Mouse (Mus musculus): ENCODE data around the gene March7.
A peak's percentile ranks its signal among the peaks of the same experiment; 100 is the strongest.

Gene March7

DNA sequence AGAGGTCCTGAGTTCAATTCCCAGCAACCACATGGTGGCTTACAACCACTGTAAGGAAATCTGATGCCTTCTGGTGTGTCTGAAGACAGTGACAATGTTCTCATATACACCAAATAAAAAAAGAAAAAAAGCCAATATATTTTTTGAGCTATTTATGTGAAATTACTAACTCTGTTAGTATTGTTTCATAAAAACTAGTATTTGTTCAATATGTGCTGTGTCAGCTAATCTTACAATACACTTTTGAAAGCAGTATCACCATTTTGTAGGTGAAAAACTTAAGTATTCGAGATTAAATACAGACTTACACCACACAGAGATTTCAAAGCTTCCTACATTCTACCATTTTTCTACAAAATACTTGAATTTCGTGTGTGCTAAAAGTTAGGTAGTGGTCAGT lies 5.0 kb downstream of the March7 start:
- no peak for DNase-seq (ENCODE audit: low read depth)

- DNase-seq (ENCODE audit: low read depth) = no peak
Measured at GRCm38 (mm10) chr2:60216547-60217153, 7.0 kb downstream of the March7 start.

- no peak for DNase-seq (ENCODE audit: low read depth)
Measured at GRCm38 (mm10) chr2:60217620-60218019, 7.9 kb downstream of the March7 start.

GRCm38 (mm10) chr2:60221236-60221635 lies 11.5 kb downstream of the March7 start:
- no peak for DNase-seq (ENCODE audit: low read depth)

GRCm38 (mm10) chr2:60221954-60222353 lies 12.3 kb downstream of the March7 start:
- DNase-seq (ENCODE audit: low read depth) = no peak

DNA sequence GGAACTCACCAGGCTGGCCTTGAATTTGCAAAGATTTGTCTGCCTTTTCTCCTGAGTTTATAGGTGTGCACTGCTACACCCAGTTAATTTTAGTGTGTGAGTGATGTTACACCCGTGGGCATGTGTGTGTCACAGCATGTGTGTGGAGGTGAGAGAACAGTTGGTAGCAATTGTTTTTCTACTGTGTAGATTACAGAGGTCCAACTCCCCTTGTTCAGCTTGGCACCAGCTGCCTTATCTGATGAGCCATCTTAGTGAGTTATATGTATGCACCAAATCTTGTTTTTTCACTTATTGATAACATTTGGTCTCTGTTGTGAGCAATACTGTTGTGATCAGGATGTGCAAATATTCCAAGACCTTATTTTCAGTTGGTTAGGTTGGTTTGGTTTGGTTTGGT lies 13.8 kb downstream of the March7 start:
- DNase-seq (ENCODE audit: low read depth) = no peak

DNA sequence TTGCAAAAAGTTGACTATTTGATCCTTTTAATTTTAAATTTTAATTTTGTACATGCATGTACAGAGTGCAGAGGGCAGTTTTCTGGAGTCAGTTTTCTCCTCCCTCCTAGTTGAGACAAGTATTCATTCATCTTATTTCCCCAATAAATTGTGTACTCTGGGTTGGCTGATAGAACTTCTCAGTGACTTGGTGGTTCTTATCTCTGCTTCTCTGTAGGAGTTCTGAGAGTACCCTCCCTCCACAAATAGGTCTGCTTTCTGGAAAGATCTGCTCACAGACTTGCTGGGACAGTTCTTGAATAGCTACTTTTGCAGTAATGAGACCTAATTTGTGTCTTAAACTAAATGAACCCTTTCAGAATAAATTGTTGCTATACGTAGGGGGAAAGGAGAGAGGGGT lies 18.8 kb downstream of the March7 start:
- DNase-seq (ENCODE audit: low read depth) = no peak

DNA sequence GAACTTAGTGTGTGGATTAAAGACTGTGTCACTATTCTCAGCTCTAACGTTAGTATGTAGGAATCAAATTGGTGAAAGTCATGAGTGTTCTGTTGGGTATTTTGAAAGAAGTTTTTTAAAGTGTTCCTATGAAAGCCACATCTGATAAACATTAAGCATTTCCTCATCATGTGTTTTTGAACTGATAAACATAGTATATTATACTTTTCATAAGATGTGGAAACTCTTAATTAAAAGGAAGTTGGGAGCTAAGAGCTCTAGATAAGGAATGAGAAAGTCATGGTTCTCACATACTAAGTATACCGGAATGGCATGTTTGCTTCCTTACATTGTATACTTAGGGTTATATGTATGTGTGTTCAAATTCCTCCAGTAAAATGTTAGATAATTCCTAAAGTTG lies 20.7 kb downstream of the March7 start:
- DNase-seq (ENCODE audit: low read depth) = no peak

DNA sequence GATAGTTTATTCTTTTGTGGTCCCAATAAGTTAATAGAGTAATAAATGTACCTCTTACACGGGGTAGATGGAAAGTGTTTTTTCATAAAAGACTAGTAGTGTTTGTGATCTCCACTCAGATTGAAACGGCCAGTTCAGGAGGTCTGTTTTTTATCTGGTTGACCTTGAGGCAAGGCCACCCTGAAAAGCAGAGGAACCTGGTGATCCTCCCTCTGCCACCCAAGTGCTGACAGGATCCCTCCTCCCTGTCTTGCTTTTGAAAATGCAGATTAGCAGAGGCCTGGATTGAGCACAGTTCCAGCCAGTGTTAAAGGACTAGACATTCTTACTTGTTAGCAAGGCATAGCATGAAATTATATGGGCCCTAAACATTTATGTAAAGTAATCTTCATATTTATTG lies 23.5 kb downstream of the March7 start:
- no peak for DNase-seq (ENCODE audit: low read depth)

DNA sequence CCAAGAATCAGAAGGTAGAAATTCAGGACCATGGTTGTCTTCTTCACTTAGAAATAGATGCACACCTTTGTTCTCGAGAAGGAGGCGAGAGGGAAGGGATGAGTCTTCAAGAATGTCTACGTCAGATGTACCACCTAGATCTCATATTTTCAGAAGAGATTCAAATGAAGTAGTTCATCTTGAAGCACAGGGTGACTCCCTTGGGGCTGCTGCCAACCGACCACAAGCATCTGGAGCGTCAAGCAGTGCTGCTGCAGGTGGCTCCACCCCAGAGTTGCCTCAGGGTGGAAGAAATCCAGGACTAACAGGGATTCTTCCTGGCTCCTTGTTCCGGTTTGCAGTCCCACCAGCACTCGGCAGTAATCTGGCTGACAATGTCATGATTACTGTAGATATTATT lies 24.8 kb downstream of the March7 start:
- no peak for DNase-seq (ENCODE audit: low read depth)

- no peak for DNase-seq (ENCODE audit: low read depth)
Measured at GRCm38 (mm10) chr2:60252782-60253181, 43.1 kb downstream of the March7 start.

- no peak for DNase-seq (ENCODE audit: low read depth)
Measured at GRCm38 (mm10) chr2:60253506-60253905, 43.8 kb downstream of the March7 start.

DNA sequence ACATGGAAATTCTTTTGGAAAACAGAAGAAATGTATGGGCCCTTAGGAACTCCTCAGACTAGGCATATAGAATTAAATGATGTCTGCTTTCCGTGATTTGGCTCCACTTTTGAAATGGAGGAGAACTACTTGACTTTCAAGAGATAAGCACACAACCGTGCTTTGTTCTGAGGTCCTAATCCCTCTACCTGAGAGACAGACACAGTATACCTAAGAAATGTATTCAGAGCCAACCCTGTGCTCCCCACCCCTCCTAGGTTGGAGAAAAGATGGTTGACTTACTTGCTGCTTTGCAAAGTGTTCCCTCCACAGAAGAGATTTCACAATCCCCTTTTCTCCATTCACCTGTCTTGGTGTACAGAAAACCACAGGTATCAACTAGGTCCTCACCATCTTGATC lies 47.1 kb downstream of the March7 start:
- no peak for DNase-seq (ENCODE audit: low read depth)

GRCm38 (mm10) chr2:60259186-60259585 lies 49.5 kb downstream of the March7 start:
- no peak for DNase-seq (ENCODE audit: low read depth)

DNA sequence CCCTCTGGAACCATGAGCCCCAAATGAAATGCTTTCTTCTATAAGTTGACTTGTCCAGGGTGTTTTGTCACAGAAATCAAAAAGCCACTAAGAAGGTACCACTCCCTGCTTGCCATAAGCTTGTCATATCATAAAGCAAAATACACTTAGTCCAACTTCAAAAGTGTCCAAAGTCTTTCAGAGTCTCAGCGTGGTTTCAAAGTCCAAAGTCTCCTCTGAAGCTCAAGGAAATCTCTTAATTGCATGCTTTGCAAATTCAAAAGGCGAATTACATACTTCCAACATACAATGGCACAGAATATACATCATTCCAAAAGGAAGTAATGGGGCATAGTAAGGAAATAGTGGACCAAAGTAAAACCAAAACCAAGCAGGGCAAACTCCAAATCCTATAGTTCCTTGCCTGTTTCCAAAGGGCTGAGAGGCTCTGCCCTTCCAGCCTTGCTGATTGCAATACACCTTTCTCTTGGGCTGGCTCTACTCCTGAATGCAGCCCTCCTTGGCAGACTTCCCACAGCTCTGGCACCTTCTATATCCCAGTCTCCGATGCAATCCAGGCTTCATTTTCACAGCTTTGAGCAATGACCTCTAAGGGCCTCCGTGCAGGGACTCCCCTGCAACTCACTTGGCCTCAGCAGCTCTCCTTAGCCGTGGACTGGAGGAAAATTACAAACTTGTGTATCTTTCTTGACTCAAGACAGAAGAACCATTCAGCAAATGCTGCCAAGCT lies 51.1 kb downstream of the March7 start:
- no peak for DNase-seq (ENCODE audit: low read depth)

- DNase-seq (ENCODE audit: low read depth) = no peak
Measured at GRCm38 (mm10) chr2:60267567-60267966, 57.9 kb downstream of the March7 start.

- no peak for DNase-seq (ENCODE audit: low read depth)
Measured at GRCm38 (mm10) chr2:60269856-60270479, 60.3 kb downstream of the March7 start.

GRCm38 (mm10) chr2:60278627-60279026 lies 68.9 kb downstream of the March7 start:
- peak; percentile 93 for DNase-seq (ENCODE audit: low read depth)

DNA sequence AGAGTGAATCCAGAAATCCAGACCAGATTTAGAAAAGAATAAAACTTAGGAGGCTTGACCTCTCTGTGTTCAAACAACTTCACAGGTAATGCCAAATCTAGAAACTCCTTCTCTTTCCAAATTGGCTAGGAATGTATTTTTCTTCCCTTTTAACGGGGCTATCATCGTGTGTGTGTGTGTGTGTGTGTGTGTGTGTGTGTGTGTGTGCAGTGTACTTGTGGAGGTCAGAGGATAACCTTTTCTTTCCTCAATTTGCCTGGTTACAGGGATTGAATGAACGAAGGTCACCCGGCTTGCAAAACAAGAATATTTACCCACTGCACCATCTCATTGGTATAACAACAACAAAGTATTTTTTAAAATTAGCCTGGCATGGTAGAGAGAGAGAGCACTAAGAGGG lies 72.9 kb downstream of the March7 start:
- no peak for DNase-seq (ENCODE audit: low read depth)

DNA sequence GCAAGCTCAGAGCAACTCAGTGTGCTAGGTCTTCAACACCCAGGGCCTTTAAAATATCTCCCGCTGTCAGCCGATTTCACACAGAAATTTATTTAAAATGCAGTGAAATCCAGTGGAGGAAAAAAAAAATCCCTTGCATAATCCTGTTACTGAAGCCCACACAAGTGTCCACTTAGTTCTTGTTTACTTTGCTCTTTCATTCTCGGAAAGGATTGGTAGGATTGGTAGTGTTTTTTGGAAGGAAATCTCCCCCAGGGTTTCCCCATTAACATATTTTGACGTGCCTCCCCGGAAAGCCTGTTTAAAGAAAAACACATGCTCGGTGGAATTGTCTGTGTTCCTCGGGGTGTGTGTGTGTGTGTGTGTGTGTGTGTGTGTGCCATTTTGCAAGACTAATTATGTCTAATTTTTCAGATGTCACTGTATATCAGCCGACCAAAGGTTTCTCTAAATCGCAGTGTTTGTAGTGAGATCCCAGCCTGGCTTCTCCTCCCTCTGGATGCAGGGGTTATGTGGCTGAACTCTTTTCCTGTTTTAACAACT lies 73.6 kb downstream of the March7 start:
- DNase-seq (ENCODE audit: low read depth) = no peak

DNA sequence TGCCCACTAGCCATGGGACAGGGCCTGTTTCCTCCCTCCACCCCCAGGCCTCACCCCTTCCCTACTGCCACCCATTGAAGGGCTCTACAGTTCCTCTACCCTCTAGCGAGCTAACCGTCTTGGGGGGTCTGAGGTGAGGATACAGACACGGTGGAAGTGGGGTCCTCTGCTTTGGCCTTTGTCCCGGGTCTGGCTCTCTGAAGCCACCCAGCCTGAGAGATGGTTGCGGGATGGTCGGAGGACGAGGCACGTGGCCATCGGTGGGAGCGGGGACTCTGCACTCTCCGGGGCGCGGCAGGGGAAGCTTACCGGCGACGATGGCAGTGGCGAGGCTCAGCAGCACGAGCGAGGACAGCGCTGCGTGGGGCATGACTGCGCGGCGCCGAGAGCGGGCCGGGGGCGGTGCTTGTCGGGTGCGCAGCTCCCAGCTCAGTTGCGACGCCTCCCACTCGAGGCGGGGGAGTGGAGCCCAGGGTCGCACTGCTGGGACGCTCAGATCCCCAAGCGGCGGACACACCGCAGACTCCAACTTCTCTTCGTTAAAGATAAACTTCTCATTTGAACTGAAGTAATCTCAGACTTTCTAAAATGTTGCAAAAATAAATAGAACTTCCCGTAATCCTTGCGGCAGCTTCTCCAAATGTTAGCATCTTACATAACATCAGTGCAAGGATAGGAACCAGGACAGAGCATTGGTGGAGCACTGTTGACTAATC lies 74.2 kb downstream of the March7 start:
- DNase-seq (ENCODE audit: low read depth) = no peak

- DNase-seq (ENCODE audit: low read depth) = no peak
Measured at GRCm38 (mm10) chr2:60284467-60284821, 74.8 kb downstream of the March7 start, which contains the start of gene Cd302. TSS of gene Cd302 (minus strand) at chr2:60284488.

Measured in 416B (cell line).